ENCODE assay signal across 8 mouse cellular contexts in the genomic region with DNA sequence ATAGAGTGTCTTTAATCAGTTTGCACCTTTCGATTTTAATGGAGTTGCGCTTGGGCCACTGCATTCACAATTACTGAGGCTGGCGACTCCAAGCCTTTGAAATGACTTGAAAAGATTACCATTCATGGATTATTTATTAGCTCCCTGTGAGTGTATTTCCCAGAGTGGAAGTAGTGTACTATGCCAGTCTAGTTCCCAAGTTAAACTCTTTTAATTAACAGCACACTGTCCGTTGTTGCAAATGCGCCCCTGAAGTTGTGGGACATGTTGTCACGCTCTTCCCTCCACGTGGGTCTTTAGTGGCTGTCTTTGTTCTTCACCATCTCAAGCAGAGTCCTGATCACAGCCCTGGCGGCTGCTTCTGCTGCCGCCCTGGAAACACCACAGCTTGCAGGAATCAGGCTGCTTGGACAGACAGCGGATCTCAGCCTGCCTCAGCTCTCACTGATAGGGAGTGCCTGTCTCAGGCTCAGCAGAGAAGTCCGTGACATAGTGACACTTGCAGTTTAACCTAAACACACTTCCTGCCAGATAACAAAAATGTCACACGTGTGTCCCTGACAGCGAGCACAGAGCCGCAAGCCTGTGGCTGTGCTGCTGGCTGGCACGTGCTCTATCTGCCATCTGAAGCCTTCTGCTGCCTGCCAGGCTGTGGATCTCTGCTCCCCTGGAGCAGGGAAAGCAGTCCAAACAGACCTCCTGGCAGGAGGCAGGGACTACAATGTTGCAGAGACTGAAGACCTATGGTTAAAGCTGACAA.
DNase-seq lines count a peak whose midpoint lies in the region; ATAC-seq and TF ChIP-seq lines count a peak whose summit lies in the region.

No protein-coding gene starts in this region.

- WGBS in heart, embryonic 12.5 days = 9% methylated on average over 15 of the region's 15 CpGs
- WGBS in liver, postnatal 0 days (ENCODE audit: insufficient replicate concordance) = 15% methylated on average over 15 of the region's 15 CpGs

- intact Hi-C loops in left cerebral cortex, adult 2 months (cut with DNase I) = no loop called here

- TF ChIP-seq EP300 in liver, postnatal 0 days (IDR thresholded peaks at IDR 0.05; ENCODE audit: low read depth) = no peak

- 0 out of 2 replicates have a peak, but pooled peaks cover 4% of the 10 kb centered on the region for H3K9me3 ChIP-seq in heart, embryonic 12.5 days (replicated peaks)
- no peaks in the 10 kb centered on the region for H3K9me3 ChIP-seq in liver, postnatal 0 days (ENCODE audit: low read length)

- peak overlapping the region; percentile 63 for H3K4me2 ChIP-seq in heart, embryonic 12.5 days
- H3K4me2 ChIP-seq in liver, postnatal 0 days (ENCODE audit: low read depth, low read length) = peak overlapping the region; percentile 44

- 0 out of 2 replicates have a peak, but pooled peaks cover 10% of the 10 kb centered on the region for H3K27me3 ChIP-seq in heart, embryonic 12.5 days (replicated peaks)
- no peaks in the 10 kb centered on the region for H3K27me3 ChIP-seq in liver, postnatal 0 days (ENCODE audit: insufficient read depth, low read length)

- TF ChIP-seq CTCF in left cerebral cortex, adult 2 months (IDR thresholded peaks at IDR 0.05) = no peak; the same call in 1 of the 2 replicates
- no peak for TF ChIP-seq CTCF in liver, postnatal 0 days (IDR thresholded peaks at IDR 0.05; ENCODE audit: low read depth)

- H3K4me3 ChIP-seq in left cerebral cortex, adult 2 months = no peak overlapping the region
- H3K4me3 ChIP-seq in heart, embryonic 12.5 days = peak overlapping the region; percentile 22
- no peak overlapping the region for H3K4me3 ChIP-seq in liver, postnatal 0 days (ENCODE audit: low read depth, low read length)

- no peaks in the 10 kb centered on the region for H3K36me3 ChIP-seq in heart, embryonic 12.5 days
- H3K36me3 ChIP-seq in liver, postnatal 0 days (replicated peaks; ENCODE audit: insufficient read depth, low read length) = no peaks in the 10 kb centered on the region

- no peak overlapping the region for H3K27ac ChIP-seq in left cerebral cortex, adult 2 months
- H3K27ac ChIP-seq in heart, embryonic 12.5 days (ENCODE audit: poor library complexity, severe bottlenecking) = peak overlapping the region; percentile 58
- no peak overlapping the region for H3K27ac ChIP-seq in liver, postnatal 0 days (ENCODE audit: low read depth)

- DNase-seq in left cerebral cortex, adult 2 months (ENCODE audit: extremely low spot score in 1 of 2, low spot score in 2 of 2) = peak; percentile 17 to 18
- no peak for DNase-seq in left cerebral cortex, adult 11 months (ENCODE audit: low spot score)
- peak; percentile 71 to 80 for DNase-seq in cerebellum, postnatal 14 days
- peak; percentile 39 for DNase-seq in kidney, postnatal 14 days
- DNase-seq in liver, postnatal 0 days = peak; percentile 20
- DNase-seq in retina, postnatal 7 days (ENCODE audit: low read depth, low spot score) = peak; percentile 11
- no peak for DNase-seq in B cell, adult 2 months

- peak overlapping the region; percentile 42; the same call in 1 of the 2 replicates for H3K9ac ChIP-seq in heart, embryonic 12.5 days
- no peak overlapping the region for H3K9ac ChIP-seq in liver, postnatal 0 days (replicated peaks)

- ATAC-seq in heart, embryonic 12.5 days (ENCODE audit: insufficient number of reproducible peaks, low FRiP score) = peak; percentile 82
- peak; percentile 64; the same call in 1 of the 2 replicates for ATAC-seq in liver, postnatal 0 days

- peaks cover 10% of the 10 kb centered on the region for H3K4me1 ChIP-seq in heart, embryonic 12.5 days (replicated peaks)
- no peaks in the 10 kb centered on the region; the same call in 1 of the 2 replicates for H3K4me1 ChIP-seq in liver, postnatal 0 days (ENCODE audit: insufficient read depth)

Comparison
In these comparisons a context has a peak if more than half of its experiments do, and no peak if none do; other contexts are left out.
1. DNase-seq: peak in left cerebral cortex, adult 2 months (2 of 2), cerebellum, postnatal 14 days (2 of 2), kidney, postnatal 14 days (single experiment), liver, postnatal 0 days (single experiment) and retina, postnatal 7 days (single experiment); none in left cerebral cortex, adult 11 months (single experiment) and B cell, adult 2 months (0 of 2).